Mouse (Mus musculus) cerebellum, postnatal 25 days (tissue): ENCODE results near the gene Kcnrg.
A peak's percentile ranks its signal among the peaks of the same experiment; 100 is the strongest.
"Not testable (repeated sequence)": the region's sequence is repeated elsewhere in the genome, so short reads cannot be mapped to it uniquely, and the experiment has no call there.

Experiments
- DNase-seq, 2 experiments: peaks; one replicate each; pipeline ENCODE4 v3.0.0; 2021; ENCODE audit warnings: mixed read lengths in 2 of 2

Gene Kcnrg

DNA sequence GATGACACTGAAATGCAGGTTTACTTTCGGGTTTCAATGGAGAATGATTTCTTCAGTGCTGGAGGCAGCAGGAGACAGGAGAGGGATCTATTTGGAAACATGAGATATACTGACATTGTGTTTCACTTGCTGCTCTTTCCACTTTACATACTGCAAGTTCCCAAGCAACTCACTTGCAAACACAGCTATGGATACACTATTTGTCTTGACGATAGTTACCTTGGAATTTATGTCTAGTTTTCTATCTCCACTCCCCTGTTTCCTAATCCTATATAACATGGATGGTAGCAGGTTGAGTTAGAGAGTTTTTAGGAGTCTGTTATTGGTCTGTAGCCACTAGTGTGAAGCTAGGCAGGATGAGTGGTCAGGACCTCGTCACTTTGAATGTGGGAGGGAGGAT, at the start of gene Kcnrg:
Kcnrg (plus strand) TSS at position 301 of the 400 bp plus-strand sequence.
- DNase-seq: no peak

DNA sequence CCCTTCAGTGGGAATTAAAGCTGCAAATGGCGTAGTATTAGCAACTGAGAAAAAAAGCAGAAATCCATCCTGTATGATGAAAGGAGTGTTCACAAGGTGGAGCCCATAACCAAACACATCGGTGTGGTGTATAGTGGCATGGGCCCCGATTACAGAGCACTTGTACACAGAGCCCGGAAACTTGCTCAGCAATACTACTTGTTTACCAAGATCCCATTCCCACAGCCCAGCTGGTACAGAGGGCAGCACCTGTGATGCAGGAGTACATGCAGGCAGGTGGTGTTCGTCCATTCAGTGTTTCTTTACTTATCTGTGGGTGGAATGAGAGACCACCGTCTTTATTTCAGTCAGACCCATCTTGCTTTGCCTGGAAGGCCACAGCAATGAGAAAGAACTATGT, 48.4 kb upstream of the Kcnrg start:
- DNase-seq: no peak

DNA sequence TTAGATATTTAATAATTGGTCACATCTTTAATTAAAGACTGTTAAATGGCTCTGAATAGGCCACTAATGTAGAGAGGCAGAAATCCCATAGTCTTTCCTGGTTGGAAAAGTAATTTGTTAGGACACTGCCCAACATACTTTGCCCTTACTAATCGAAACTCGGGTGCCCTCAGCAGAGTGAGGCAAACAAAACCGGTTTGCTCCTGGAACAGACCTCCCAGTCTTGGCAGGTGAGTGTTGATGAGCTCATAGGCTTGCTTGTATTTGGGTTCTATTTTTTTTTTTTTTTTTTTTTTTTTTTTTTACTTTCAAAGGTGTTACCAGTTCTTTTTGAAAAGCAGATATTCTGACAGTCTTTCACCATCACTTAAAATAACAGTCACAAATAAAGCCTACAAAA, 47.4 kb upstream of the Kcnrg start:
- DNase-seq: no peak

DNA sequence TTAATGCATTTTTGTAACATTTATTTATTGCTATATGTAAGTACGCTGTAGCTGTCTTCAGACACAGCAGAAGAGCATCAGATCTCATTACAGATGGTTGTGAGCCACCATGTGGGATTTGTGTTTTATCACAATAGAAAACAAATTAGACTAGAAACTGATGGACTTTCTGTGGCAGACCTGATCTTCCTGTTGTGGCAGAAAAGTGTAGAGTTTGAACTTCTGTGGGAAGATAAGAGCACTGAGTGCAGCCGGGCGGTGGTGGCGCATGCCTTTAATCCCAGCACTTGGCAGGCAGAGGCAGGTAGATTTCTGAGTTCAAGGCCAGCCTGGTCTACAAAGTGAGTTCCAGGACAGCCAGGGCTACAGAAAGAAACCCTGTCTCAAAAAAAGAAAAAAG, 41.0 kb upstream of the Kcnrg start:
- not testable (repeated sequence) for DNase-seq

DNA sequence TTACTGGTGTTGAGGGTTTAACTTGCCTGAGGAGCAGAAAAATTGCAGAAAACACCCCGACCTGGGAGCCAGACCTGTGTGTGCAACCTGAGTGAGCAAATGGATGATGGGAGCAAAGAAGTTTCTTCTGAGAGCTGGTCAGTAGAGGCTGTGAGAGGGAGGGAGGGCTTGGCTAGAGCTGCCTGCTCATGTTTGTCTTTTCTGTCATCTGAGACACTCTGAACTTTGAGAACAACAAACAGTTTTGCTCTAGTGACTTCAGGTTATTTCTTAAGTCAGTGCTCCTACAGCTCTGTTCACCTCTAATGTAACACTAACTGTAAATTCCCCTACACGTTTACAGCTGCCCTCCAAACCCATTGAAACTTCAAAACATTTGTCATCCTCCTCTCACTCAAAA, 37.9 kb upstream of the Kcnrg start:
- DNase-seq: no peak

DNA sequence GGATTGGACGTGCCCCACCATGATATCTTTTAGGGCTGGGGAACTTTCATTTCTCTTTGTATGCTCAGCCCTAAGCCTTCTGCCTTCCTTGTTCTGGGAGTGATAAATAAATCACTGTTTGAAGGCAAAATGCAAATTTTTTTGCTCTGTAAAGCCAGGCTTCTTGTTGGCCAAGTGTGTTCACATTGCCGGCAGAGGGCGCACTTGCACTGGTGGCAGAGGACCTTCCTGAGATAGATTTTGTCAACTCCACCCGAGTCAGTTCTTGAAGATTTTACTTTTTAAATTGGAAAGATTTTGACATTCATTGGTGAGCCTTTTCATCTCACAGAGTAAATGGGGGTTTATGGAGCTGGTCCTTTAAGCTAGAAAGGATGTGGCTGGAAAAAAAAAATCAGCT, 35.9 kb upstream of the Kcnrg start:
- peak; percentile 84 to 94 for DNase-seq

DNA sequence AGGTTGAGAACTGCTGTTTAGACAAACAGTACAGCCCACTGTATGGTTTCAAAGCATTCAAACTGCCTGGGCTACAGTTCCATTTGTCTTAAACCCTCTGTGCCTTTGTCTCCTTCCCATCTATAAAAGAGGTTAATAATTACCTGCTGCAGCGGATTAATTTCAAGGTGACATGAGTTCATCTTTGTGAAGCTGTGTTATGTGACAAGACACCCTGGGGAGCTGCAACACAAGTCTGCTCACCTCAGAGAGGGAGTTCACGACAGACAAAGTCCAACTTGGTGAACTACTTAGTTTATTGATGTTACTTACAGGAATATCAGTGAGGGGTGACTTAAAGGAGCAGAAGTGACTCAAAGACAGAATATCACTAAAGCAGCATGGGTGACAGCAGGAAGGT, 35.1 kb upstream of the Kcnrg start:
- no peak for DNase-seq

DNA sequence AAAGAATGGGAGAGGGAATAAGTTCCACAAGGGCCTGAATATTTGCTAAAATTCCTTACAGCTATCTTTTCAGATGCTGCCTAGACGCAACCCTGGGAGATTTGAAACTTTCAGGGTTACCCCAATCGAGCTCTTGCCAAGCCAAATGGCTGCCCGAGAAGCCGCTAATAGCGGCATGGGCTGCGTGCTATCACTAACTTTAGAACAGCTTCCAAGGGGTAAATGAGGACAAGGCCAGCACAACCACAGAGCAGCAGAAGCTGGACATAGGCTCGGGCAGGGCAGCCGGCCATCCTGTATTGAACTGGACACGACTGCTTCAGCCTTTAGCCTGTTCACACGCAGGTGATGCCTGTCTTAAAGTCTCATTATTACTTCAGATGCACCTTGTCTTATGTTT, 32.2 kb upstream of the Kcnrg start:
- DNase-seq: no peak

DNA sequence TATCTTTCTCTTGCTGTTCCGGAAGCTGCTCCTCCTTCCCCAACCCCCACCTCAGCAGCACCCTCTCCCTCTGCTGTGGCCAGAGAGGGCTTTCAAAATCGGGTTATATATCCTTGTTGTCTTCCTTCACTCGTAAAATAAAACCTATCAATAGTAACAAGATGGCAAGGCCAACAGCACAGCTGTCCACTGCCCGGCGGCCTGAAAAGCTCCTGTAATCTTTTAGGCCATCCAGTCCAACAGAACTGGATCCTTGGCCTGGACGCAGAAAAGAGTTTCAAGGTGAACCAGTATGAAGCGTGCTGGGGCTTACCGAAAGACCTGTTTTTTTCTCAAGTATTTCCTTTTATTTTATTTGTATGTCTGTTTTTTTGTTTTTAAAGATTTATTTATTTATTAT, 31.3 kb upstream of the Kcnrg start:
- no peak for DNase-seq

DNA sequence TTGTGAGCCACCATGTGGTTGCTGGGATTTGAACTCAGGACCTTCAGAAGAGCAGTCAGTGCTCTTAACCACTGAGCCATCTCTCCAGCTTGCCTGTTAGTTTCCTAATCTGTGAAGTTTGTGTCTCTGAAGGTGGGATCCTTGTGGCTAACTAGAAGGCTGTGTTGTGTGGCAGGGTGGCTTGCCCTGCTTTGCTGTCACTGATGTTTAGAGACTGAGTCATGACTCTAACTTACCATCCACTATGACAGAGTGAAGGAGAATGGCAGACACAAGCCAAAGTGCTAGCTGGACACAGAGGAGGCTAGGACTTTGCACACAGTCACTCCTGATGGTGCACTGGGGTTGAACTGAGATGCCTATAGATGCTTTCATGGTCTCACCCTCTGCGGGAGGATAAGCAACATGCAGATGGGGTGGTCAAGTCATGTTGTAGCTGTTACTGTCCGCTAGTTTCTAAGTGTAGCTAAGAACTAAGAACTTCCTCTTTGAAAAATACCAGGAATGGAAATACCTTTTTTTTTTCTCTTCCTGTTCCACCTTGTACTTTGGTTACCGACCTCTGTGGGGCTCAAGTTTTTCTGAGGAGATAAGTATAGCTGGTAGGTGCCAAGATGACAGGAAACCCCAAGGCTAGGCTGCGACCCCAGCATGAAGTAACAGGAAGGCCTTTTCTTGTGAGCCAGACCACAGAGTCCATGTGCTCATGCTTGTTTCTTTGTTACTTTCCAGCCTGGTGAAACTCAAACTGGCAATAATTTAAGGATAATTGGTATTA, 17.8 kb upstream of the Kcnrg start:
- DNase-seq: no peak

DNA sequence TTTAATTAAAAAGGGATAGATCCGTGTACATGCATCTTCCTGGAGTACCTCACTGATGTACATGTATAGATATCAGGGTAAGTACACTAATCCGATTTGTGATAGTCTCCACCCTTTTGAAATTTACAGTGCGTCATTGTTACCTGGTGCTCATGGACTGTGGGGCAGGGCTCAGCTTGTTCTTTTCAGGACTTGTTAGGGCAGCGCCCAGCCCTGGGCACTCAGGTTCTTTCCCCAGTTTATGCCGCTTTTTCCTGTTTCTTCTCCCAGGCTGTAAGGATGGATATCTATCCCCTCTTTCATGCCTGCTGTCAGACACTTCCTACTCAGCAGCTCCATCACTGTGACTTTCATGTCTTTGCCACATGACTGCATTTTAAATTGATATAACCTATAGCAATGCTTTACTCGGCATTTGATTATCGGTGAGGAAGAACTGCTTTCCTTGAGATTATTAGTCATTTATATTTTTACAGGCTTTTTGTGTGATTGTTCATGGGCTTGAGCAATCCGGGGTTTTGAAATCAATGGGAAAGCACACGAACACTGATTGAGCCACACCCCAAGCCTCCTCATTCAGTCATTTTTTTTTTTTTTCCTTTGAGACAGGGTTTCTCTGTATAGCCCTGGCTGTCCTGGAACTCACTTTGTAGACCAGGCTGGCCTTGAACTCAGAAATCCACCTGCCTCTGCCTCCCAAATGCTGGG, 10.4 kb upstream of the Kcnrg start:
- no peak for DNase-seq

DNA sequence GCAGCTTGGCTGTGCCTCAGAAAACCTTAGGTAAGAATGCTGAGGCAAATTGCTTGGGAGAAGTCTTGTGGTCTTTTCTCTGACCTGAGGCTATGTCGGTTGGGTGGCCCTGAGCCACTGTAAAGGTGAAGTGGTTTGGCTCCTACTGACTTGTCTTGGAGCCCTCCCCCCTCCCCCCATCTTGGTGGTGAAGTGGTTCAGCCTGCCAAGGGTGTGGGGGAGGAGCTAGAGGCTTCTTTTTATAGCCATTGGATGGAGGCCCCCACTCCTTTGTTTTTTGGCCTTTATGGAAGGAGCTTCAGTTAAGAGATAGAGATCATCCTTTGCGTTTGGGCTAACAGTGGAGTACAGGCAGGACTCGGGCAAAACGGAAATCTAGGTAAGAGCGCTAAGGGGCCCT, 9.3 kb upstream of the Kcnrg start, which contains the start of gene Trim13:
Trim13 (plus strand) TSS at position 280 of the 400 bp plus-strand sequence.
- peak in 1 of 2 experiments; percentile 11 for DNase-seq

DNA sequence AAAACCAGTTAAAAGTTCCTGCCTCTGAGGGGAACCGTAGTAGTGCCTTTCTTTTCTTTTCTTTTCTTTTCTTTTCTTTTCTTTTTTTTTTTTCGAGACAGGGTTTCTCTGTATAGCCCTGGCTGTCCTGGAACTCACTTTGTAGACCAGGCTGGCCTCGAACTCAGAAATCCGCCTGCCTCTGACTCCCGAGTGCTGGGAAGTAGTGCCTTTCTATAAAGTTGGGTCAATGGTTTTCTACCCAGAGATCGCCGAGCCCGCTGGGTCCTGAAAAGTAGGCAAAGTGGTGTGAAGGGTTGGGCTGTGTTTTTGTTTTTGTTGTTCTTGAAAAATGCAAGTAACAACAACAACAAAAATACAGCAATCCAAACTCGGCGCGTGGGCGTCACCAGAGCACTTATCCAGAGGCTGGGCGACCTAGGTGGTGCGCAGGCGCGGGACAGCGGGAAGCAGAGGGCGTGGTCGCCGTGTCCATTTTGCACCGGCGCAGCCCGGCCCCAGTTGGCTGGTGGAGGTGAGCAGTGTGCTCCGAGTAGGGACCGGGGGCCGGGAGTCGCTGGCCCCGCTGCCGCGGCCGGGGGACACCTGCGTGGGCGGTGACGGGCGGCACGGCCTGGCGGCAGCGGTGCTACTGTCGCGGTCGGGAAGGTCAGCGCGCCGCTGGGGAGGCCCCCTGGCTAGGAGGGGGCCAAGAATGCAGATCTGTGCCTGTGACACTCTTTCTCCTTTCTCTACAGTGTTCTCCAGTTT, 8.0 kb upstream of the Kcnrg start:
- DNase-seq: peak; percentile 93 to 94

DNA sequence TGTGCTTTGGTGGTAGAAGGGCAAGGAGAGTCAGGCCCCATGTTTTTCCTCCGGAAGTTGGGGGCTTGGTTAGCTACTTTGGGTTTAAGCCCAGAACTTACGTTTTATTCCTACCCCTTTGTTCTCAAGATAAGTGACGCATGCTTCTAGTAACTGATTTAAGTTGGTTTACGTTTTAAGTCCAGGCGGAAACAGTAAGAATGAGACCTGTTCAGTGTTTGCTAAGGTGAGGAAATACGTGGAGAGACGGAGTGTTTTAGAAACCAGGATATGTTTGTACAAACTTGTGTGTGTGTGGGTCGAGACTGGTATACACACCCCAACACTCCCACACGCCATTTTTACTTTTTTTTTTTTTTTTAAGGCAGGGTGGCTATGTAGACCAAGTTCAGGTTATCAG, 5.9 kb upstream of the Kcnrg start:
- DNase-seq: no peak

DNA sequence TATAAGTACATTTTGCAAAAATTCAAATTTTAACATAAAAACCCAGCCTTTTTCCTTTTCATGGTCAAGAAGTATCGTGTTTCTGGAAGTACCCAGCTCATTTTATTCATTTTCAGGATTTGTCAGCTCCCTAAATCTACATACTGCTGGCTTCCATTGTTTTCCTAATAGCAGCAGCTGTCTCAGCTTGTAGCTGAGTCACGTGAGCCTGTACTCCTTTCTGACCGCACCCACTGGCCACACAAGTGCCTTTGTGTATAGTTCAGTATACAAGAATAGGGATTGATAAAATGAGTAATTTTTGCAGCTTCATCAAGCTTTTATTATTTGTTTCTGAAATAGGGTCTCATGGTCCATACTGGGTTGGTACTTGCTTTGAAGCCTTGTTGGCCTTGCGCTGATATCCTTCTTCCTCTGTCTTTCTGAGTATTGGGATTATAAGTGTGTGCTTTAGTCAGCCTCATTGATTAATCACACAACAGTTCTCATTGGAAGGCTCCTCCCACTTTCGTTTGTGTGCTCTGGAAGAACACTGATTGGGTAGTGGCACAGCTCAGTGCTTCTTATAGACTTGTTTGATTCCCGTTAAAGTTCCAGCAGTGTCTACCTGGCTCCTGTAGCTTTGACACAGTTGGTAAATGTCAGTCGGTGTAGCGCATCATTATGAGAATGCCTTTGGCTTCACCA, 4.0 kb upstream of the Kcnrg start:
- no peak for DNase-seq

DNA sequence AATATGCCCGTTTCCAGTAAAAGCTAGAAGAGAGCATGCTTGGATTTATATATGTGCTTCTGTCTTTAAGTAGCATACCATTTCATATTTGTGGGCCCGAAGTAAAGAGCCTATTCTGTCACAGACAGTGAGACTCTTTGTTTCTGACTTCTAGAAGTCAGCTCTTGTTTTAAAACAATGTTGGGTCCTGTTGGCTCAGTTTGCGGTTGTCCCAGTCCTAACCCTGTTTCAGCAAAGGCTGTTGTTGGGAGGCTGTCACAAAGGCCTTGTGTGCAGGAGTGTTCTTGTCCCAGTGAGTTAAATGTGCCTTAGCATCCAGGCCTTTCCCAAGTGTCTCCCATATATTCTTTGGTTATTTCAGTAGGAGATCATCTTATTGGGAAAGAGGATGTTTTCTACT, 3.2 kb upstream of the Kcnrg start:
- DNase-seq: no peak

DNA sequence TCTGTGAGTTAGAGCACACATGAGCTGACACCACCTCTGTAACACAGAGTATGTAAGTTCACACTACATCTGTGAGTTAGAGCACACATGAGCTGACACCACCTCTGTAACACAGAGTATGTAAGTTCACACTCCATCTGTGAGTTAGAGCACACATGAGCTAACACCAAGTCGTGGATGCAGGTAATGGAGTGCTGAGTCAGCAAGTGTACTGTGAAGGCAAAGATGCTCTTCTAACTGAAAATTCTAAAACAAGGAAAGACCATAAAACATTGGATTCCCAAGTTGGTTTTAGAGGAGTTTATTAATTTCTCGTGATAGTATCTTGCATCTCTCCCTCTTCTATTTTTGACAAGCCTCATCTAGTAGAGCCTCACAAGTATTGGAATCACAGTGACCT, 1.2 kb upstream of the Kcnrg start:
- DNase-seq: not testable (repeated sequence)

DNA sequence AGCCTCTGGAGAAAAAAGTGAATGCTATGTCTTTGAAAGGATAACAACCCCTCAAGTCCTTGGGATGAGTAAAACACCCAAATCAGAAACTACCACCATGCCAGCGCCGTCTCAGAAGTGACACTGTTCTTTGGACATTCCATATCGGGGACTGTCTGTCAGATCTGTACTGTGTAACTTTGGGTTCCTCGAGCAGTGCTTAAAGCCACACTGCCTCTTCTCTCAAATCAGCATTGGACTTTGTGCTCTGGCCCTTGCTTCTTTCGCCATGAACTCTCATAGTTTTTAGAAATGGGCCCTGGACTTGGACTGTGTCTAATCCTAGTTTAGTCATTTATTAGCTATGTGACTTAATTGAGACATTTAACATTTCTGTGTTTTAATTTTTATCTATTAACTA, 4.5 kb downstream of the Kcnrg start:
- DNase-seq: no peak

DNA sequence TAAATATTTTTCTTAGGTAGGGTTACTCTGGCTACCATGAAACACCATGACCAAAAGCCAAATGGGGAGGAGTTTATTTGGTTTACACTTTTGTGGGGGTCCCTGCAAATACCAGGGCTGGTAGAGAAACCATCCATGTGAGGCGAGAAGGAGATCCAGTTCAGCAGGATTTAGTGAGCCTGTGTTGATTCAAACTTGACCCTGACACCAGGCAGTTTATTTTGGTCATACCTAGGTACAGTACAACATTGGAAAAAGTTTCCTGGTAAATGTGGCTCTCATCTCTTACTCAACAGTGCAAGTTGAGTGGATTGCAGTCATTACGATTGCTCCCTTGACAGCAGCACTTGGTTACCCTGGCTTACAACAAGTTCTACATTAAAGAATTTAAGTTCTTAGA, 6.1 kb downstream of the Kcnrg start:
- DNase-seq: no peak

DNA sequence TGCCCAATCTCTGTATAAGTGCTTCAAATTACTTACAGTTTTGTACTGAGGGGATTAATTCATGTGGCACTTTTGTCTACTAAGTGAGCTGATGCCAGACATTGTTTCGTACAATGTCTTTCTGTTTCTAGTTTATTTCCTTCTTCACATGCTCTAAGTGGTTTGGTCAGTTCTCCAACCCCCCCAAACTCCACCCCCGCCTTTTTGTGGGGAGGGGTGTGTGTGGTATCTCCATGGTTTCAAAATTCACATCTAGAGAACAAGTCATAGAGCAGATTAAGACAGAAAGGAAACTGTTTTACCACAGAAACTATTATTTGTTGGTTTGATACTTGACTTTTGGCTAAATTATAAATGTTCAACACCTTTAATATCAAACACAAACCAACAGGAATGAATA, 13.1 kb downstream of the Kcnrg start:
- no peak for DNase-seq

DNA sequence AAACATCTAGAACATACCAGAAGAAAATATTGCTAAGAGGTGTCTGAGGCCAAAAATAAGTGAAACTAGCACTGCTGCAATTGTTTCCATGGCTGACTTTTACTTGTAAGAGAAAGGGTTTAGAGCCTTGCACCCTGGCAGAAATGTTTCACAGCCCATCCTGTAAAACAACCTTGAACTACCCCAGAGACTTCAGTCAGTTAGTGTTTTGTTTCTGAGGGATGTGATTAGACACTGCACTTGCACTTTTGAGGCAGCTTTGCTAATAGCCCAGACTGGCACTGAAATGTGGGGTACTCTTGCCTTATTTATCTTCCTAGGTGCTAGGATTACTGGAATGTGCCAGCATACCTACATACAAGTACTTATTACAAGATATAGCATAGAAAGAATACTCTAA, 28.7 kb downstream of the Kcnrg start:
- no peak for DNase-seq

DNA sequence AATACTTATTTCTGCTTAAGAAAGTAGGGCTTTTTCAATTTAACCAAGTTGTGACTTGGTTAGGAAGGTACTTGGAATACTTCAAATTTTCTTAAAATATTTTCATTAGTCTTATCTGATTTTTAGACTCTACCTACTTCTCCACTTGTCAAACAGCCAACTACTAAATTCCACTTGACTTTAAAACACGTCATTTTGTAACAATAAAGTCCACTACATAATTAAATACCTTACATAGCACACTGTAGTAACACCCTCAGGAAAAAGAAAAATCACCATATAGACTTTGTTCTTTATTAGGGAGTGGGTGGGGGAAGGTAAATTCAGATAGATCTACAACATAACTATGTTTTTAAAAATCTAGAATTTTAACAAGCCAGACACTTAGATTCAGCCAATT, 35.4 kb downstream of the Kcnrg start:
- no peak for DNase-seq

DNA sequence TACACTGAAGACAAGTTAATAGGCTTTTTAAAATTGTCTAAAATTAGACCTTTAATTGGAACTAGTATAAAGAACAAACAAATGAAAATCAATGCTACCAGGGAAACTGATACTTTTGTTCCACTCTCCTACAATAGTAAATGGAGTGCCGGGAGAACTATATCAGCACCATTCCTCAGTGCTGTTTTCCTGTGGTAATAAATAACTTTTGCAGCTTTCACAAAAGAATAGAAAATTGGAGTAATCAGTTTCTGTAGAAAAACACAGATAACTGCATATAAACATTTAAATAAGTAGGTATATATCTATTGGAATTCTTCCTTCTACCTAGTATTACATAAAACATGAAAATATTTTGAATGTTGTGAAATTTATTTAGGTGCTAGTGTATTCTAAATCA, 38.3 kb downstream of the Kcnrg start:
- no peak for DNase-seq
